Mouse (Mus musculus) liver, embryonic 14.5 days (tissue): ENCODE measurements around the gene Alkbh3. TPM values are rescaled to one million over a fixed set of nuclear protein-coding genes. Genes with fewer than 3 reads are reported as not detected.

Source experiments
- ATAC-seq: fragments of 200-750 bp; cut with Nextera tagmentation; 2 replicates; pipeline ENCODE4 v1.8.0; 2017; ENCODE audit warnings: moderate number of reproducible peaks, mild to moderate bottlenecking, moderate library complexity; ENCODE audit not compliant: insufficient read depth
- DNase-seq, 3 experiments: peaks; one replicate each; pipeline ENCODE4 v3.0.0-alpha.2; 2012 to 2013; ENCODE audit warnings: low read depth in 3 of 3, low spot score in 3 of 3
- H3K27ac ChIP-seq: fragments of 300-500 bp; sonication (generic); 2 replicates; pipeline ENCODE4 v1.5.1; 2014; ENCODE audit warnings: moderate library complexity, mild to moderate bottlenecking, control low read depth, inconsistent platforms
- H3K27me3 ChIP-seq: fragments of 300-500 bp; sonication (generic); 2 replicates; pipeline ENCODE4 v1.6.1; 2014; ENCODE audit warnings: mild to moderate bottlenecking, low read length, moderate library complexity; ENCODE audit not compliant: control insufficient read depth, insufficient read depth
- H3K36me3 ChIP-seq: fragments of 300-500 bp; sonication (generic); replicated peaks from 2 replicates; pipeline ENCODE4 v1.6.1; 2014; ENCODE audit warnings: low read depth; ENCODE audit not compliant: control insufficient read depth, insufficient read depth
- H3K4me1 ChIP-seq, 2 experiments: fragments of 200-500 bp in 1 of 2; fragments of 300-500 bp in 1 of 2; sonication (generic) in 1 of 2; replicated peaks; 2 replicates each; pipeline ENCODE4 v1.6.1; 2012 to 2014; ENCODE audit warnings: antibody characterized with exemption in 1 of 2, inconsistent platforms in 1 of 2, low read length in 1 of 2; ENCODE audit not compliant: control insufficient read depth in 2 of 2, insufficient read depth in 2 of 2
- H3K4me2 ChIP-seq: fragments of 300-500 bp; sonication (generic); 2 replicates; pipeline ENCODE4 v1.6.1; 2014; ENCODE audit warnings: low read depth, mild to moderate bottlenecking, control low read depth, moderate library complexity
- H3K4me3 ChIP-seq, 2 experiments: fragments of 200-500 bp in 1 of 2; fragments of 300-500 bp in 1 of 2; sonication (generic) in 1 of 2; 2 replicates each; pipeline ENCODE4 v1.5.1; 2012 to 2014; ENCODE audit warnings: low read depth in 2 of 2, low read length in 2 of 2, mild to moderate bottlenecking in 2 of 2, control low read depth in 1 of 2, inconsistent platforms in 1 of 2, moderate library complexity in 1 of 2; ENCODE audit not compliant: insufficient read depth in 1 of 2
- H3K9ac ChIP-seq: fragments of 300-500 bp; sonication (generic); replicated peaks from 2 replicates; pipeline ENCODE4 v1.6.1; 2014; ENCODE audit warnings: mild to moderate bottlenecking, control low read depth, moderate library complexity
- H3K9me3 ChIP-seq: fragments of 300-500 bp; sonication (generic); 2 replicates; pipeline ENCODE4 v1.6.1; 2016; ENCODE audit warnings: low read length, mixed read lengths; ENCODE audit not compliant: control insufficient read depth
- CTCF ChIP-seq: IDR thresholded peaks from 2 replicates; pipeline ENCODE4 v1.5.1; 2016; ENCODE audit warnings: antibody characterized with exemption, low read depth, control low read depth
- EP300 ChIP-seq: IDR thresholded peaks from 2 replicates; pipeline ENCODE4 v1.6.1; 2016; ENCODE audit warnings: antibody characterized with exemption, low read depth
- WGBS: fragments of 180-500 bp; shearing (Covaris S2); extraction: QIAGEN DNeasy Blood & Tissue Kit; methylation state at CpG from one replicate; pipeline ENCODE4 v1.1.7; 2014; ENCODE audit not compliant: insufficient replicate concordance; 5-methylcytosine and 5-hydroxymethylcytosine counted together
- polyA plus RNA-seq, 2 experiments: library from polyadenylated mRNA; depleted of rRNA in 1 of 2; stranded (reverse) in 1 of 2; unstranded in 1 of 2; fragments of >200 nt; fragmentation: Nextera tagmentation in 1 of 2; extraction: Ambion mirVana in 1 of 2; gene quantifications; 2 replicates each; pipeline versions ENCODE4 v1.2.1 to v1.2.3; 2012 to 2014

The Alkbh3 gene
- polyA plus RNA-seq, 2 experiments: 21.4 to 32.1 TPM

DNA sequence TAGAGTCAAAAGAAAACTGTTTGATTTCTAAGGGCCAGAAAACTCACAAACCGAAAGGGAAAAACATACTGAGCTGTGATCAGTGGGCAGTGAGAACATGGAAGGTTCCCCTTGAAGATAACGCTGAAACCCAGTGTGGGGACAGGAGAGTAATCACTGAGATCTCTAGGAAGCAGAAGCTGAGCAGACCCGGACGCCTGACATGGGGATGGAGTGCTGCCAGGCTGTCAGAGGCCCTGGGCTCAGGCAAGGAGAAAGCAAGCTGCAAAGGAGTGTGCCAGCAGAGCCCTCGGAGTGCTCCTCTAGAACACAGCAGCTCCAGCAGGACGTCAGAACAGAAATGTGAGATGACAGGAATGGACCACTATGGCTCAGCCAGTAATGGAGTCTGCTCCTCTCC is 14.0 kb upstream of the Alkbh3 start:
- TF ChIP-seq EP300 (no peak), CTCF (no peak)
- no peak overlapping the region for H3K27ac ChIP-seq
- no peaks in the 10 kb centered on the region for H3K27me3 ChIP-seq
- H3K4me3 ChIP-seq: no peak overlapping the region
- no peak overlapping the region for H3K9ac ChIP-seq
- no peak for DNase-seq
- H3K9me3 ChIP-seq: no peaks in the 10 kb centered on the region
- no peaks in the 10 kb centered on the region for H3K4me1 ChIP-seq
- WGBS: 28% methylated on average over 6 of the region's 6 CpGs
- H3K4me2 ChIP-seq: no peak overlapping the region
- no peaks in the 10 kb centered on the region for H3K36me3 ChIP-seq
- no peak for ATAC-seq

DNA sequence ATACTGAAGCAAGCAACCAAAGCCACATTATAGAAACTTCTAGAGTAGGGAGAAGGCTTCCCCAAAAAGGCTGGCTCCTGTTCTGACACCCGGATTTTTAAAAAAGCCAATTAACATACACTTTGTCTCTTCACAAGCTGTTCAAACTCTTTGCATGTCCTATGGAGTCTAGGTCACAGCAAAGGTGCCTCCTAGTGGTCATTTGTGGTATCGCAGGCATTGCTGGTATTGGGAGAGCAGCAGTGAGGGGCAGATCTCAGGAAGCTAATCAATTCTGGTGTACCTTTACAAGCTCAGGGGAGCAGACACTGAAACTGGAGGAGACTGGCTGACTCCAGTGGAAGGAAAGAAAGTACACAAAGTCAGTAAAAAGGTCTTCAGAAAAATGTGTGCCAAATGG is 8.3 kb downstream of the Alkbh3 start:
- WGBS: 4% methylated on average over 2 of the region's 2 CpGs
- TF ChIP-seq EP300: no peak
- TF ChIP-seq CTCF: peak; percentile 91
- peak; percentile 40 to 55 (median 47) for DNase-seq
- no peak overlapping the region for H3K27ac ChIP-seq
- H3K9ac ChIP-seq: no peak overlapping the region
- ATAC-seq: 0 out of 2 replicates have a peak, but pooled peaks have one; percentile 31
- H3K27me3 ChIP-seq: no peaks in the 10 kb centered on the region
- H3K4me3 ChIP-seq: no peak overlapping the region
- no peaks in the 10 kb centered on the region for H3K4me1 ChIP-seq
- H3K4me2 ChIP-seq: no peak overlapping the region
- no peaks in the 10 kb centered on the region for H3K9me3 ChIP-seq
- peaks cover 10% of the 10 kb centered on the region for H3K36me3 ChIP-seq

DNA sequence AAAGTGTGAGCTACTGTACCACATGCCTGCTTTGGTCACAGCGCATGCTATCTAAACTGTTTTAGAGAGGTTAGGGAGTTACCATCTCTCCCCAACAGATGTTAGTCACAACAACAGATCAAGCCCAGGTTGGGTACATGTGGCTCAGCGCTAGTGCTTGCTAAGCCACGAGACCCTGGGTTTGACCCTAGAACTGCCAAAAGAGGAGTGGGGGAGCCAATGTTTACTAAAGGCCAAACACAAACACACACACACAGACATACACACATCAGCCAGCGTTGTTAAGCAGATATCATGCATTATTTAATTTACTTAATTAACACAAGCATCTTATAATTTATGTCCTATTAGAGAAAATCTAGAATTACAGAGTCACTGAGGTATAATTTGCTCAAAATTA is 8.7 kb downstream of the Alkbh3 start:
- no peak overlapping the region for H3K27ac ChIP-seq
- no peaks in the 10 kb centered on the region for H3K4me1 ChIP-seq
- no peaks in the 10 kb centered on the region for H3K9me3 ChIP-seq
- ATAC-seq: no peak
- peaks cover 10% of the 10 kb centered on the region for H3K36me3 ChIP-seq
- no peak overlapping the region for H3K4me3 ChIP-seq
- DNase-seq: no peak
- no peaks in the 10 kb centered on the region for H3K27me3 ChIP-seq
- H3K4me2 ChIP-seq: no peak overlapping the region
- H3K9ac ChIP-seq: no peak overlapping the region
- 68% methylated on average over 4 of the region's 4 CpGs for WGBS
- TF ChIP-seq CTCF (no peak), EP300 (no peak)

DNA sequence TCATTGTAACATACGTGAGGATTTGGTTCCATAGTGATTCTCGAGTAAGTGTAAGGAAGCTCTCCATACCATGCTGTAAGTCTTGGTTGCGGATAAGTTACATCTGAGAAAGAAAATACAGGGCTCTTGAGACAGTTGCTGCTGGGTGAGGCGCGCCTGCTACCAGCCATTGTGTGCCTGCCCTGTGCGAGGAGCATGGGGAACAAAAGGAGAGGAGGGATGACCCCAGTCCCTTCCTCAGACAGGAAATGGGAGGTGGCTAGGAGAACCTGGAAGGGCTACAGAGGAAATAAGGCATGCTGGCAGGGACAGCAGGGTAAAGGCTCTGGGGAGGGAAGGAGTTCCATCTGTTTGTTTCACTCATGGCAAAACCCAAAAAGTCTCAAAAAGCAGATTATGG is 9.2 kb downstream of the Alkbh3 start:
- H3K9me3 ChIP-seq: no peaks in the 10 kb centered on the region
- DNase-seq (no peak), ATAC-seq (no peak)
- H3K36me3 ChIP-seq: peaks cover 10% of the 10 kb centered on the region
- no peak overlapping the region for H3K4me3 ChIP-seq
- no peak overlapping the region for H3K27ac ChIP-seq
- TF ChIP-seq CTCF (no peak), EP300 (no peak)
- no peak overlapping the region for H3K9ac ChIP-seq
- WGBS: 73% methylated on average over 6 of the region's 6 CpGs
- H3K27me3 ChIP-seq: no peaks in the 10 kb centered on the region
- no peaks in the 10 kb centered on the region for H3K4me1 ChIP-seq
- H3K4me2 ChIP-seq: no peak overlapping the region

DNA sequence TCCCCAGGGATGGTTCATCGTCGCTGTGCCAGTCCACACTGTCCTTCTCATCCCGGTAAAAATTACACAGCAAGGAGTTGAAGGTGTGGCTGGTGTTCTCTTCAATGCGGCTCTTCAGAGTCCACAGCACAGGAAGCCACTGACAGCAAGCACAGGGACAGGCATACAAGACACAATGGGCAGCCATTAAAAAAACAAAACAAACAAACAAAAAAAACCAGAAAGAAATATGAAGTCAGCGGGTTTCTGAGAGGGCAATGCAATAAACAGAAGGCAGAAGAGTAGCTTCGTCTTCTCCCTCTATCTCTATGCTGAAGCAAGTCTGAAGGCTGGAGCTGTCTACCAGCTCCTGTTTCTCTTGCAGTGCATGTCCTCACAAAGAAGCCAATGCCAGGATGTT is 14.4 kb downstream of the Alkbh3 start, which contains the start of gene Gm27027:
Gene Gm27027, minus strand, starts transcription at position 101 of the 400 bp plus-strand sequence.
- Histone ChIP-seq H3K4me1 (no peaks in the 10 kb centered on the region), H3K27me3 (no peaks in the 10 kb centered on the region), H3K27ac (no peak within 1 kb of the TSS), H3K36me3 (peaks cover 7% of the 10 kb centered on the region), H3K4me3 (no peak within 1 kb of the TSS), H3K9me3 (no peaks in the 10 kb centered on the region), H3K4me2 (no peak within 1 kb of the TSS), H3K9ac (no peak within 1 kb of the TSS)
- DNase-seq (no peak), ATAC-seq (no peak)
- TF ChIP-seq CTCF (no peak), EP300 (no peak)
- WGBS: 79% methylated on average over 6 of the region's 6 CpGs
